Mouse (Mus musculus) forebrain, embryonic 15.5 days (tissue): ENCODE results near the gene Abcb5. TPM values are rescaled to one million over a fixed set of nuclear protein-coding genes. Genes with fewer than 3 reads are reported as not detected.
A peak's percentile ranks its signal among the peaks of the same experiment; 100 is the strongest.
"Not testable (repeated sequence)": the region's sequence is repeated elsewhere in the genome, so short reads cannot be mapped to it uniquely, and the experiment has no call there.

Source experiments
- ATAC-seq: fragments of 200-750 bp; cut with Nextera tagmentation; replicated peaks from 2 replicates; pipeline ENCODE4 v1.8.0; 2017; ENCODE audit warnings: mild to moderate bottlenecking, moderate TSS enrichment, moderate library complexity
- H3K27ac ChIP-seq: fragments of 300-500 bp; sonication (generic); replicated peaks from 2 replicates; pipeline ENCODE4 v1.5.1; 2015; ENCODE audit warnings: mild to moderate bottlenecking, inconsistent platforms
- H3K27me3 ChIP-seq: fragments of 300-500 bp; sonication (generic); 2 replicates; pipeline ENCODE4 v1.6.1; 2015; ENCODE audit warnings: inconsistent platforms
- H3K36me3 ChIP-seq: fragments of 300-500 bp; sonication (generic); 2 replicates; pipeline ENCODE4 v1.6.1; 2015; ENCODE audit warnings: mild to moderate bottlenecking, inconsistent platforms
- H3K4me1 ChIP-seq: fragments of 300-500 bp; sonication (generic); 2 replicates; pipeline ENCODE4 v1.6.1; 2015; ENCODE audit warnings: inconsistent platforms
- H3K4me2 ChIP-seq: fragments of 300-500 bp; sonication (generic); replicated peaks from 2 replicates; pipeline ENCODE4 v1.6.1; 2015; ENCODE audit warnings: mild to moderate bottlenecking, inconsistent platforms
- H3K4me3 ChIP-seq: fragments of 300-500 bp; sonication (generic); 2 replicates; pipeline ENCODE4 v1.5.1; 2015; ENCODE audit warnings: mild to moderate bottlenecking, inconsistent platforms
- H3K9ac ChIP-seq: fragments of 300-500 bp; sonication (generic); replicated peaks from 2 replicates; pipeline ENCODE4 v1.6.1; 2015; ENCODE audit warnings: mild to moderate bottlenecking, inconsistent platforms
- H3K9me3 ChIP-seq: fragments of 300-500 bp; sonication (generic); 2 replicates; pipeline ENCODE4 v1.6.1; 2016; ENCODE audit warnings: inconsistent platforms
- WGBS: fragments of 180-500 bp; shearing (Covaris S2); methylation state at CpG from one replicate; pipeline ENCODE4 v1.1.7; 2015; ENCODE audit warnings: mixed read lengths; 5-methylcytosine and 5-hydroxymethylcytosine counted together
- polyA plus RNA-seq: library from polyadenylated mRNA; unstranded; fragments of >200 nt; fragmentation: Nextera tagmentation; extraction: Ambion mirVana; gene quantifications from 2 replicates; pipeline ENCODE4 v1.2.1, GENCODE M21; 2015

The Abcb5 gene
- not detected in 2 replicates for polyA plus RNA-seq

GRCm38 (mm10) chr12:118966321-118966720 is at the start of gene Abcb5:
Abcb5 (minus strand) TSS chr12:118966421.
- no peaks in the 10 kb centered on the region for H3K27me3 ChIP-seq
- no peaks in the 10 kb centered on the region for H3K4me1 ChIP-seq
- 88% methylated on average over 4 of the region's 4 CpGs for WGBS
- H3K36me3 ChIP-seq: no peaks in the 10 kb centered on the region
- no peak within 1 kb of the TSS for H3K27ac ChIP-seq
- H3K9me3 ChIP-seq: no peaks in the 10 kb centered on the region
- no peak within 1 kb of the TSS for H3K4me3 ChIP-seq
- no peak within 1 kb of the TSS for H3K4me2 ChIP-seq
- H3K9ac ChIP-seq: no peak within 1 kb of the TSS
- no peak for ATAC-seq

- H3K27ac ChIP-seq: no peak overlapping the region
- no peaks in the 10 kb centered on the region for H3K4me1 ChIP-seq
- no peaks in the 10 kb centered on the region for H3K36me3 ChIP-seq
- no peaks in the 10 kb centered on the region for H3K27me3 ChIP-seq
- ATAC-seq: no peak
- H3K4me3 ChIP-seq: no peak overlapping the region
- no peak overlapping the region for H3K9ac ChIP-seq
- 86% methylated on average over 2 of the region's 2 CpGs for WGBS
- no peaks in the 10 kb centered on the region for H3K9me3 ChIP-seq
- no peak overlapping the region for H3K4me2 ChIP-seq
Measured at GRCm38 (mm10) chr12:118999230-118999629, 33.0 kb upstream of the Abcb5 start.

GRCm38 (mm10) chr12:118994328-118995166 is 28.3 kb upstream of the Abcb5 start:
- Histone ChIP-seq H3K27me3 (no peaks in the 10 kb centered on the region), H3K4me1 (no peaks in the 10 kb centered on the region), H3K9ac (no peak overlapping the region), H3K4me2 (no peak overlapping the region), H3K9me3 (no peaks in the 10 kb centered on the region), H3K36me3 (no peaks in the 10 kb centered on the region), H3K4me3 (no peak overlapping the region), H3K27ac (no peak overlapping the region)
- WGBS: 81% methylated on average over 1 of the region's 1 CpGs
- no peak for ATAC-seq

GRCm38 (mm10) chr12:118984852-118985251 is 18.6 kb upstream of the Abcb5 start:
- no peak for ATAC-seq
- no peak overlapping the region for H3K27ac ChIP-seq
- no peaks in the 10 kb centered on the region for H3K9me3 ChIP-seq
- no peaks in the 10 kb centered on the region for H3K4me1 ChIP-seq
- no peak overlapping the region for H3K4me3 ChIP-seq
- no peaks in the 10 kb centered on the region for H3K36me3 ChIP-seq
- WGBS: 16% methylated on average over 1 of the region's 1 CpGs
- no peak overlapping the region for H3K4me2 ChIP-seq
- no peaks in the 10 kb centered on the region for H3K27me3 ChIP-seq
- H3K9ac ChIP-seq: no peak overlapping the region

- H3K4me1 ChIP-seq: peaks cover 3% of the 10 kb centered on the region; the same call in 1 of the 2 replicates
- H3K4me2 ChIP-seq: peak overlapping the region; percentile 36
- peak overlapping the region; percentile 12 for H3K4me3 ChIP-seq
- H3K9ac ChIP-seq: 0 out of 2 replicates have a peak overlapping the region, but pooled peaks have one; percentile 6
- H3K27me3 ChIP-seq: no peaks in the 10 kb centered on the region
- no peaks in the 10 kb centered on the region for H3K9me3 ChIP-seq
- H3K36me3 ChIP-seq: no peaks in the 10 kb centered on the region
- no peak overlapping the region for H3K27ac ChIP-seq
- ATAC-seq: peak; percentile 78
- 23% methylated on average over 13 of the region's 13 CpGs for WGBS
Measured at GRCm38 (mm10) chr12:118930386-118931318, 35.6 kb downstream of the Abcb5 start.

- no peaks in the 10 kb centered on the region for H3K9me3 ChIP-seq
- ATAC-seq: peak; percentile 73
- H3K27ac ChIP-seq: no peak overlapping the region
- H3K9ac ChIP-seq: peak overlapping the region; percentile 32; the same call in 1 of the 2 replicates
- H3K4me3 ChIP-seq: no peak overlapping the region
- peaks cover 3% of the 10 kb centered on the region; the same call in 1 of the 2 replicates for H3K4me1 ChIP-seq
- no peaks in the 10 kb centered on the region for H3K36me3 ChIP-seq
- no peaks in the 10 kb centered on the region for H3K27me3 ChIP-seq
- H3K4me2 ChIP-seq: peak overlapping the region; percentile 24; the same call in 1 of the 2 replicates
- WGBS: 21% methylated on average over 13 of the region's 13 CpGs
Measured at GRCm38 (mm10) chr12:118926813-118927281, 39.4 kb downstream of the Abcb5 start.

GRCm38 (mm10) chr12:118923874-118924273 is 42.3 kb downstream of the Abcb5 start:
- H3K4me2 ChIP-seq, H3K4me1 ChIP-seq, H3K27ac ChIP-seq, ATAC-seq, H3K9me3 ChIP-seq, H3K9ac ChIP-seq, H3K4me3 ChIP-seq, H3K27me3 ChIP-seq, H3K36me3 ChIP-seq: not testable (repeated sequence)
- 65% methylated on average over 1 of the region's 1 CpGs for WGBS

GRCm38 (mm10) chr12:118917771-118918170 is 48.5 kb downstream of the Abcb5 start:
- Histone ChIP-seq H3K36me3 (no peaks in the 10 kb centered on the region), H3K4me1 (no peaks in the 10 kb centered on the region), H3K27ac (no peak overlapping the region), H3K4me2 (no peak overlapping the region), H3K4me3 (no peak overlapping the region), H3K27me3 (no peaks in the 10 kb centered on the region), H3K9me3 (no peaks in the 10 kb centered on the region), H3K9ac (no peak overlapping the region)
- WGBS: 24% methylated on average over 1 of the region's 1 CpGs
- no peak for ATAC-seq

GRCm38 (mm10) chr12:118910360-118910759 is 55.9 kb downstream of the Abcb5 start:
- H3K4me2 ChIP-seq: no peak overlapping the region
- 74% methylated on average over 2 of the region's 2 CpGs for WGBS
- H3K4me3 ChIP-seq: no peak overlapping the region
- no peak for ATAC-seq
- no peak overlapping the region for H3K27ac ChIP-seq
- H3K9me3 ChIP-seq: no peaks in the 10 kb centered on the region
- no peak overlapping the region for H3K9ac ChIP-seq
- no peaks in the 10 kb centered on the region for H3K27me3 ChIP-seq
- H3K4me1 ChIP-seq: no peaks in the 10 kb centered on the region
- no peaks in the 10 kb centered on the region for H3K36me3 ChIP-seq

GRCm38 (mm10) chr12:118902249-118902648 is 64.0 kb downstream of the Abcb5 start:
- ATAC-seq: no peak
- no peak overlapping the region for H3K4me3 ChIP-seq
- no peak overlapping the region for H3K9ac ChIP-seq
- H3K4me1 ChIP-seq: no peaks in the 10 kb centered on the region
- WGBS: 76% methylated on average over 5 of the region's 5 CpGs
- no peaks in the 10 kb centered on the region for H3K9me3 ChIP-seq
- no peaks in the 10 kb centered on the region for H3K27me3 ChIP-seq
- H3K27ac ChIP-seq: no peak overlapping the region
- H3K36me3 ChIP-seq: no peaks in the 10 kb centered on the region
- no peak overlapping the region for H3K4me2 ChIP-seq

GRCm38 (mm10) chr12:118887964-118888363 is 78.3 kb downstream of the Abcb5 start:
- Histone ChIP-seq H3K4me3 (no peak overlapping the region), H3K27me3 (no peaks in the 10 kb centered on the region), H3K27ac (no peak overlapping the region), H3K36me3 (no peaks in the 10 kb centered on the region), H3K4me1 (no peaks in the 10 kb centered on the region), H3K4me2 (no peak overlapping the region), H3K9me3 (no peaks in the 10 kb centered on the region), H3K9ac (no peak overlapping the region)
- ATAC-seq: no peak
- WGBS: 88% methylated on average over 2 of the region's 2 CpGs

- Histone ChIP-seq H3K27ac (no peak overlapping the region), H3K4me3 (no peak overlapping the region), H3K36me3 (no peaks in the 10 kb centered on the region), H3K4me2 (no peak overlapping the region), H3K27me3 (no peaks in the 10 kb centered on the region), H3K4me1 (no peaks in the 10 kb centered on the region), H3K9ac (no peak overlapping the region), H3K9me3 (no peaks in the 10 kb centered on the region)
- ATAC-seq: no peak
Measured at GRCm38 (mm10) chr12:118882790-118883189, 83.4 kb downstream of the Abcb5 start.
